Mouse (Mus musculus) C2C12 (cell line): ENCODE measurements at regions not wholly inside any gene's neighbourhood (a gene's known extent, or its start where the extent isn't known, plus 50 kb on each side); places are given as distances from the start of the nearest gene placed in this dataset.

Experiments used
- CEBPB ChIP-seq: IDR thresholded peaks from one replicate; pipeline ENCODE4 v1.6.1; 2011; ENCODE audit warnings: low read depth, mild to moderate bottlenecking, control low read depth, moderate library complexity
- CTCF ChIP-seq: IDR thresholded peaks from one replicate; pipeline ENCODE4 v1.5.1; 2011; ENCODE audit not compliant: control insufficient read depth, insufficient read depth, insufficient read length
- FOSL1 ChIP-seq: IDR thresholded peaks from one replicate; pipeline ENCODE4 v1.8.0; 2011; ENCODE audit warnings: mild to moderate bottlenecking, low read length; ENCODE audit not compliant: poor library complexity, insufficient read depth, severe bottlenecking
- MAX ChIP-seq: IDR thresholded peaks from one replicate; pipeline ENCODE4 v1.6.1; 2011; ENCODE audit warnings: mild to moderate bottlenecking, control low read depth
- USF1 ChIP-seq: IDR thresholded peaks from one replicate; pipeline ENCODE4 v1.6.1; 2011; ENCODE audit warnings: low read depth, mild to moderate bottlenecking, control low read depth, moderate library complexity

- TF ChIP-seq CTCF, result no peak
- no peak for TF ChIP-seq MAX
- no peak for TF ChIP-seq CEBPB
- no peak for TF ChIP-seq USF1
- no peak for TF ChIP-seq FOSL1
Measured at GRCm38 (mm10) chr10:45823612-45824011, 246.0 kb downstream of the Hace1 start.
